Mouse (Mus musculus) left cerebral cortex, adult 2 months (tissue): Measurements from ENCODE around the gene Fam135a. TPM values are rescaled to one million over a fixed set of nuclear protein-coding genes. Genes with fewer than 3 reads are reported as not detected.
"Not testable (repeated sequence)": the region's sequence is repeated elsewhere in the genome, so short reads cannot be mapped to it uniquely, and the experiment has no call there.

ENCODE experiments used
- DNase-seq, 2 experiments: peaks; one replicate each; pipeline ENCODE4 v3.0.0; 2021 to 2022; ENCODE audit warnings: low spot score in 2 of 2, mixed read lengths in 1 of 2; ENCODE audit errors: extremely low spot score in 1 of 2
- H3K27ac ChIP-seq: fragments of 200-600 bp; 2 replicates; pipeline ENCODE4 v1.8.1; 2022
- H3K4me3 ChIP-seq: fragments of 200-600 bp; 2 replicates; pipeline ENCODE4 v1.8.1; 2022
- CTCF ChIP-seq: fragments of 200-600 bp; IDR thresholded peaks from 2 replicates; pipeline ENCODE4 v1.8.1; 2022; ENCODE audit warnings: antibody characterized with exemption, mild to moderate bottlenecking, moderate library complexity
- intact Hi-C: fragments of 180-260 bp; cut with DNase I; formaldehyde crosslinking; loops from one replicate; pipeline ENCODE4 v1.15.1; 2025
- total RNA-seq, 2 experiments: library from RNA; stranded (reverse); gene quantifications; 2 replicates each; pipeline ENCODE4 v1.2.3; 2021

The Fam135a gene
- total RNA-seq, 2 experiments from 2014 or later: 27.0 to 33.1 TPM

DNA sequence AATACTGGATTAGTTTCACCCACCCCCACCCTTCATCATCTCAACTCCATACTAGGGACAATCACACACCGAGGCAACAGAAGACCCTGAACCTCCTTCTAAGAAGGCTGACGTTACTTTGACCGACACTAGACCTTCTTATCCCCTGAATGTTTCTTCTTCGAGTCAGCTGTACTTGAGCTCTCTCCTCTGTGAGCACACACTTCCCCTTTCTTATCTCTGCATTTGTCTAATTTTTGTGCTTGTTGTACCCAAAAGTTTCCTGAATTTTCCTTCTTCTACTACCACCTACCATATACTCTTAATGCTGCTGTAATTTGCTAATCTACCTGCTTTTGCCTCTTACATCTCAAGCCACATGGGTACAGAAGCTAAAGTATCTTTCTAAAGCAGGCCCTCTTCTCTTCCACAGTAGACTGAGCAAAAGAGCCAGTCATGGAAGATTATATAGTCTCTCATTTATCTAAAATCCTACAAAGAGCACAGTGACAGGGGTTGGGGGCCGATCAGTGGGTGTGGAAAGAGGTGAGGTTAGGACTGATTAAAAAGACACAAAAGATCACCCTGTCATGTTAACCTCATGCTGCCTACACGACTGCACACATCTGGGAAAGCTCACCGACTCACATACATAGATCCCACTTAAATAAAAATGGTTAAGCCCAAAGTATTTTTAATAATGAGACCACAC is 101.9 kb downstream of the Fam135a start:
- no peak overlapping the region for H3K4me3 ChIP-seq
- no peak overlapping the region for H3K27ac ChIP-seq
- DNase-seq: no peak
- no peak for TF ChIP-seq CTCF
- intact Hi-C loops: no loop called here

GRCm38 (mm10) chr1:23997493-23997892 is 102.6 kb downstream of the Fam135a start:
- no peak for TF ChIP-seq CTCF
- H3K4me3 ChIP-seq: no peak overlapping the region
- no peak overlapping the region for H3K27ac ChIP-seq
- DNase-seq: no peak
- intact Hi-C loops: no loop called here

- no peak; the same call in 1 of the 2 replicates for TF ChIP-seq CTCF
- Histone ChIP-seq H3K27ac (no peak overlapping the region), H3K4me3 (no peak overlapping the region)
- no peak for DNase-seq
- intact Hi-C loops: no loop called here
Measured at GRCm38 (mm10) chr1:23995420-23995819, 104.7 kb downstream of the Fam135a start.

DNA sequence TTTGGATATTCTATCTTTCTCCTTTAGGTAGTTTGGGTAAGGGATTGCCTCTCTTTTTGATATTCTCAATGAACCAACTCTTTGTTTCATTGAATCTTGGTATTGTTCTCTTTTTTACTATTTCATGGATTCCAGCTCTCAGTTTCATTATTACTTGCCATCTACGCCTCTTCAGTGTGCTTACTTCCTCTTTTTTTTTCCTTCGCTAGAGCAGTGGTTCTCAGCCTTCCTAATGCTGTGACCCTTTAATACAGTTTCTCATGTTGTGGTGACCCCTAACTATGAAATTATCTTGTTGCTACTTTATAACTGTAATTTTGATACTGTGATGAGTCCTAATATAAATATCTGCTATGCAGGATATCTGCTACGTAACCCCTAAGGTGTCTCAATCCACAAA is 117.0 kb downstream of the Fam135a start:
- Histone ChIP-seq H3K4me3 (no peak overlapping the region), H3K27ac (no peak overlapping the region)
- TF ChIP-seq CTCF: no peak
- intact Hi-C loops: no loop called here
- DNase-seq: no peak

DNA sequence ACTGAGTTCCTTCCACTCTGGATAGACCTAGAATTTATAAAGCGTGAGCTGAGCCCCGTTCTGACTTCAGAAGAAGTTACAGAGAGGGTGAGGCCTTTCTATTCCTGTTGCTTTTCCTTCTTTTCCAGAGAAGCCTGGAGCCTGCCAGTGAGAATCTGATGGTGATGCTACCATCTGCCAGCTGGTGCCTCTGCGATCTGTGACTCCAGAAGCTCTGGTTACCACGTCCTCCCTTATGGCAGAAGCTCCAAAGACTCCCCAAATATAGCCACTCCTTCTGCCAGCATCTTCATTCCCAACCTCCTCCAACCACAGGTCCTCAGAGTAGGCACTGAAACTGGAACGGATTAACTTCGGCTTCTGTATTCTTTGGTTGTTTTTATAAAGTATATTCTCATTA is 121.9 kb downstream of the Fam135a start:
- Histone ChIP-seq H3K27ac (peak overlapping the region; percentile 80), H3K4me3 (no peak overlapping the region)
- TF ChIP-seq CTCF: no peak
- DNase-seq: peak; percentile 27 to 45
- intact Hi-C loops: no loop called here

DNA sequence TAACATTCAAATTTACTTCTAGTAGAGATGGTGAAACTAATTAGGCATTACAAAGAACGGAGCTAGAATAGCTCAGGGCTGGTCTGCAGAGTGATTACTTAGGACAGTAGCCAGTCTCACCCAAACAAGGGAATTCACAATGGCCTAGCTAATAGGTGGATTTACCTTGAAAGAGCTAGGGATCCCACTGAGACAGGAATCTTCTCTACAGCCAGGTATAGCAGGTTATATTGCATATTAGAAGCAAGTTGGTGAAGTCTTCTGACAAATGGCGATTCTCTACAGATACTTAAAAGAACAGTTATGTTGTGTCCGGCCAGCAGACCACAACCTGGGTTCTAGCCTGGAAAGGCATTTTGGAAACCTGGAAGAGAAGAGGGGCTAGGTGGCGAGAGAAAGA is 129.0 kb downstream of the Fam135a start:
- H3K4me3 ChIP-seq, DNase-seq, H3K27ac ChIP-seq, intact Hi-C loops: not testable (repeated sequence)

DNA sequence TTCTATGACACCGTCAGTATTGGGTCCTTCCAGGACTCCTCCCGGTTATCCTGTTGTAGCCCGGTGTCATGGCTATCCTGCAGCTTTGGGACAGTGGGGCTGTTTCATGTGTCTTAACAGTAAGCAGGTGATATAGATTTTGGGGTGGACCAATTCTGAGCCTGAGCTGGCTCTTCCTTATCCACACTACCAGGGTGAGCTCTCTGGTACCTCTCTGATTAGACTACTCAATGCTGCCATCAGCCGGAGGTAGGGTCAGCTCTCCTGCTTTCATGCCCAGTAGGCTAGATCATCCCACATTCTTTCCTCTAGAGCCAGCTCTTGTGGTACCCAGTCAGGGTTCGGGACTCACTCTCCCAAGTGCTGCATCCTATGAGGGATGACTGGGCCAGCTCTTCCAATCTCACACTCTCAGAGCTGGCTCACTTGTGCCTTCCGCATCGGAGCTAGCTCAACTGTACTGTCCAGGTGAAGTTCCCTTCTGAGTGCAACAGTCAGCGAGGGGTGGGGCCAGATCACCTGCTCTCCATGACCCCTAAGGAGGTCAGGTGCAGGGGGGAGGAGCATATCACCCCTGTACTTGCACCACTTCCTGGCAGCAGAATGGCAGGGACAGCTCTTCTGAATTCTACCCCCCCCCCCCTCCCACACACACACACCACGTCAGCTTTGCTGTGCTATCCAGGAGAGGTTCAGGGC is 132.0 kb downstream of the Fam135a start:
- no peak for TF ChIP-seq CTCF
- no peak overlapping the region for H3K27ac ChIP-seq
- no peak overlapping the region for H3K4me3 ChIP-seq
- intact Hi-C loops: no loop called here
- DNase-seq: no peak

- no peak for DNase-seq
- no peak overlapping the region for H3K4me3 ChIP-seq
- no peak for TF ChIP-seq CTCF
- no peak overlapping the region for H3K27ac ChIP-seq
- intact Hi-C loops: no loop called here
Measured at GRCm38 (mm10) chr1:23966226-23966625, 133.9 kb downstream of the Fam135a start.

Other genes with a start within 250 kb of the Fam135a start
- 100 to 1,000 TPM; 142 to 144 TPM for gene Smap1, start 178.0 kb downstream of the Fam135a start, total RNA-seq
- gene Sdhaf4, start 94.7 kb downstream of the Fam135a start, total RNA-seq: 10 to 100 TPM; 42.6 to 46.8 TPM
- gene Col9a1, start 77.3 kb upstream of the Fam135a start, total RNA-seq: under 1 TPM; 0.63 to 0.79 TPM